ENCODE assay signal across 24 mouse cellular contexts in the genomic region with DNA sequence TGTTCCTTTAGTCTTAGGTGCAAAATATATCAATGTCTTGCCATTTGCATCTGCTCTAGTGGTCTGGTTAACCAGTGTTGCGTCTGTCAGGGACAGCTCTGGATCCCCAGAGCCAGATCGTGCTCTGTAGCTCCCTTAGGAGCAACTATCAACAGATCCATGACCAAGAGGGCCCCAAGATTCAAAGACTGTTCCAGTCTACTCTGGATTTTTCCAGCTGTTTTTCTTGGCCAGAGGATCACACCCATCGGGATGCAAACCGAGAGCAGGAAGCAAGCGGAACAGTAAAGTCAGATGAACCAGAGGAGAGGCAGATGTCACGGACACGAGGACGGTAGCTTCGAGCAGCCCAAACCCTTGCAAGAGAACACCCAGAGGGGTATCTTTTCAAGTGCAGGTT. TPM values are rescaled to one million over a fixed set of nuclear protein-coding genes. Genes with fewer than 3 reads are reported as not detected.
DNase-seq lines count a peak whose midpoint lies in the region; ATAC-seq and TF ChIP-seq lines count a peak whose summit lies in the region.
"Had no signal": no experiment of that assay in that cellular context is flagged by ENCODE, and none has a peak within 500 bp of the region (broad histone marks: within the 10 kb centered on the region; RNA-seq: fewer than 3 reads in every experiment).

No protein-coding gene starts in this region.

- no peaks in the 10 kb centered on the region for H3K9me3 ChIP-seq in heart, embryonic 11.5 days (replicated peaks; ENCODE audit: control insufficient read depth, low read length)
- no peaks in the 10 kb centered on the region for H3K9me3 ChIP-seq in kidney, postnatal 0 days (replicated peaks; ENCODE audit: low read length)
- H3K9me3 ChIP-seq in kidney, embryonic 14.5 days (ENCODE audit: control insufficient read depth, low read length) = no peaks in the 10 kb centered on the region
- H3K9me3 ChIP-seq: embryonic facial prominence, embryonic 13.5 days; hindbrain, embryonic 12.5 days; intestine, embryonic 15.5 days had no signal

- no peak for ATAC-seq in heart, embryonic 11.5 days (replicated peaks; ENCODE audit: insufficient number of reproducible peaks, low FRiP score, low TSS enrichment)
- ATAC-seq in kidney, postnatal 0 days (replicated peaks; ENCODE audit: low FRiP score, low read depth) = no peak
- ATAC-seq in kidney, embryonic 14.5 days (ENCODE audit: low FRiP score, low TSS enrichment) = no peak
- ATAC-seq: activated CD4-positive, CD25-positive, alpha-beta regulatory T cell, adult 4 months; forebrain, embryonic 14.5 days; intestine, embryonic 15.5 days; Patski had no signal

- no peak for TF ChIP-seq CTCF in kidney, postnatal 0 days (IDR thresholded peaks at IDR 0.05; ENCODE audit: low read depth)

- no peak overlapping the region for H3K9ac ChIP-seq in heart, embryonic 11.5 days (ENCODE audit: low read depth, low read length)
- H3K9ac ChIP-seq in kidney, postnatal 0 days (ENCODE audit: low read depth, low read length) = no peak overlapping the region
- H3K9ac ChIP-seq in kidney, embryonic 14.5 days (ENCODE audit: low read depth, low read length) = no peak overlapping the region
- H3K9ac ChIP-seq: embryonic facial prominence, embryonic 13.5 days; hindbrain, embryonic 12.5 days; intestine, embryonic 15.5 days had no signal

- H3K4me3 ChIP-seq in heart, embryonic 11.5 days (ENCODE audit: low read depth, low read length) = no peak overlapping the region
- H3K4me3 ChIP-seq in kidney, postnatal 0 days (replicated peaks; ENCODE audit: low read depth, low read length) = no peak overlapping the region
- H3K4me3 ChIP-seq in kidney, embryonic 14.5 days (ENCODE audit: low read length) = no peak overlapping the region
- H3K4me3 ChIP-seq in brown adipose tissue, adult 24 weeks (ENCODE audit: insufficient read depth, low read depth, low read length) = peak overlapping the region; percentile 33
- H3K4me3 ChIP-seq: embryonic facial prominence, embryonic 13.5 days; hindbrain, embryonic 12.5 days; intestine, embryonic 15.5 days had no signal

- H3K27ac ChIP-seq in heart, embryonic 11.5 days (ENCODE audit: low read depth, low read length) = no peak overlapping the region
- H3K27ac ChIP-seq in kidney, postnatal 0 days = peak overlapping the region; percentile 19; the same call in 1 of the 2 replicates
- no peak overlapping the region for H3K27ac ChIP-seq in kidney, embryonic 14.5 days (ENCODE audit: low read depth, low read length)
- peak overlapping the region; percentile 84 for H3K27ac ChIP-seq in brown adipose tissue, adult 24 weeks (replicated peaks; ENCODE audit: low read depth, low read length)
- H3K27ac ChIP-seq: embryonic facial prominence, embryonic 13.5 days; hindbrain, embryonic 12.5 days; intestine, embryonic 15.5 days had no signal

- WGBS in heart, embryonic 11.5 days (ENCODE audit: insufficient replicate concordance) = 83% methylated on average over 9 of the region's 9 CpGs
- WGBS in kidney, postnatal 0 days = 65% methylated on average over 9 of the region's 9 CpGs
- 86% methylated on average over 9 of the region's 9 CpGs for WGBS in kidney, embryonic 14.5 days

- H3K4me1 ChIP-seq in heart, embryonic 11.5 days (ENCODE audit: control insufficient read depth, insufficient read depth, low read length) = no peaks in the 10 kb centered on the region
- H3K4me1 ChIP-seq in kidney, postnatal 0 days (replicated peaks; ENCODE audit: insufficient read depth, low read length) = 0 out of 2 replicates have a peak, but pooled peaks cover 4% of the 10 kb centered on the region
- H3K4me1 ChIP-seq in kidney, embryonic 14.5 days (ENCODE audit: control insufficient read depth, insufficient read depth, low read length) = peaks cover 7% of the 10 kb centered on the region; the same call in 1 of the 2 replicates
- H3K4me1 ChIP-seq in brown adipose tissue, adult 24 weeks (ENCODE audit: control insufficient read depth, insufficient read depth, insufficient read length, low read length) = no peaks in the 10 kb centered on the region
- H3K4me1 ChIP-seq: intestine, embryonic 15.5 days had no signal

- H3K36me3 ChIP-seq in heart, embryonic 11.5 days (ENCODE audit: control insufficient read depth, insufficient read depth, low read length) = peaks cover 16% of the 10 kb centered on the region
- peaks cover 28% of the 10 kb centered on the region; the same call in 1 of the 2 replicates for H3K36me3 ChIP-seq in kidney, postnatal 0 days (ENCODE audit: insufficient read depth, low read length)
- H3K36me3 ChIP-seq in kidney, embryonic 14.5 days (ENCODE audit: control insufficient read depth, insufficient read depth, low read length) = peaks cover 41% of the 10 kb centered on the region

- H3K27me3 ChIP-seq in heart, embryonic 11.5 days (ENCODE audit: control insufficient read depth, insufficient read depth, low read length) = no peaks in the 10 kb centered on the region
- H3K27me3 ChIP-seq in kidney, postnatal 0 days (ENCODE audit: insufficient read depth, low read length) = no peaks in the 10 kb centered on the region
- H3K27me3 ChIP-seq in kidney, embryonic 14.5 days (ENCODE audit: control insufficient read depth, insufficient read depth, low read length) = no peaks in the 10 kb centered on the region
- H3K27me3 ChIP-seq: embryonic facial prominence, embryonic 13.5 days; hindbrain, embryonic 12.5 days; intestine, embryonic 15.5 days; Patski had no signal

- intact Hi-C loops in heart, postnatal 25 days (cut with DNase I) = no loop called here

- H3K4me2 ChIP-seq in heart, embryonic 11.5 days = no peak overlapping the region
- no peak overlapping the region for H3K4me2 ChIP-seq in kidney, postnatal 0 days (ENCODE audit: low read length)
- H3K4me2 ChIP-seq in kidney, embryonic 14.5 days (replicated peaks; ENCODE audit: low read depth, low read length) = no peak overlapping the region
- H3K4me2 ChIP-seq: embryonic facial prominence, embryonic 13.5 days; hindbrain, embryonic 12.5 days; intestine, embryonic 15.5 days had no signal

- DNase-seq in heart, adult 11 months = peak; percentile 97
- DNase-seq in heart, adult 9 months (ENCODE audit: low spot score in 2 of 2) = peak; percentile 49 to 68
- DNase-seq in heart, postnatal 25 days (ENCODE audit: low spot score) = no peak
- no peak for DNase-seq in kidney, postnatal 0 days (ENCODE audit: low spot score)
- DNase-seq: adrenal gland, postnatal 14 days; cerebellum, adult 18-20 months; cerebellum, adult 9-11 months; cerebellum, postnatal 36 days; heart, postnatal 4 days; kidney, adult 18-20 months had no signal

RNA-seq across cellular contexts. Expression of gene Higd1b, which starts 0.5 kb away (rescaled TPM):
- polyA plus RNA-seq in heart, embryonic 11.5 days (2014; fragmentation: Nextera tagmentation; extraction: Ambion mirVana) = not detected in 2 replicates
- total RNA-seq in heart, postnatal 25 days (2021) = 10 to 100 TPM; 11.6 to 17.6 TPM
- 2.9 and 3.0 TPM in 2 replicates for polyA plus RNA-seq in kidney, postnatal 0 days (2015; fragmentation: Nextera tagmentation; extraction: Ambion mirVana)
- 0.44 TPM in 1 of 2 replicates, not detected in the other for polyA plus RNA-seq in kidney, embryonic 14.5 days (2014; fragmentation: Nextera tagmentation; extraction: Ambion mirVana)
- polyA plus RNA-seq in brown adipose tissue, adult 24 weeks (2012; ENCODE audit: insufficient read depth, insufficient read length, missing spikeins) = 8.1 and 20.1 TPM in 2 replicates
- total RNA-seq: CH12.LX had no signal
- polyA plus RNA-seq: activated CD4-positive, CD25-positive, alpha-beta regulatory T cell, adult 4 months; embryonic facial prominence, embryonic 13.5 days; hindbrain, embryonic 12.5 days; Patski had no signal

RNA-seq across cellular contexts. Expression of gene Gjc1, which starts 16.6 kb away (rescaled TPM):
- 56.6 and 59.7 TPM in 2 replicates for polyA plus RNA-seq in heart, embryonic 11.5 days (2014; fragmentation: Nextera tagmentation; extraction: Ambion mirVana)
- 10 to 100 TPM; 27.4 to 29.2 TPM for total RNA-seq in heart, postnatal 25 days (2021)
- 44.2 and 47.1 TPM in 2 replicates for polyA plus RNA-seq in kidney, postnatal 0 days (2015; fragmentation: Nextera tagmentation; extraction: Ambion mirVana)
- 63.0 and 69.6 TPM in 2 replicates for polyA plus RNA-seq in kidney, embryonic 14.5 days (2014; fragmentation: Nextera tagmentation; extraction: Ambion mirVana)
- polyA plus RNA-seq in brown adipose tissue, adult 24 weeks (2012; ENCODE audit: insufficient read depth, insufficient read length, missing spikeins) = 4.6 and 5.0 TPM in 2 replicates
- total RNA-seq: CH12.LX had no signal

RNA-seq across cellular contexts. Expression of gene Eftud2, which starts 44.6 kb away (rescaled TPM):
- 136 and 149 TPM in 2 replicates for polyA plus RNA-seq in heart, embryonic 11.5 days (2014; fragmentation: Nextera tagmentation; extraction: Ambion mirVana)
- total RNA-seq in heart, postnatal 25 days (2021) = 10 to 100 TPM; 34.6 to 36.1 TPM
- polyA plus RNA-seq in kidney, postnatal 0 days (2015; fragmentation: Nextera tagmentation; extraction: Ambion mirVana) = 127 and 140 TPM in 2 replicates
- polyA plus RNA-seq in kidney, embryonic 14.5 days (2014; fragmentation: Nextera tagmentation; extraction: Ambion mirVana) = 159 and 250 TPM in 2 replicates
- 30.9 and 32.6 TPM in 2 replicates for polyA plus RNA-seq in brown adipose tissue, adult 24 weeks (2012; ENCODE audit: insufficient read depth, insufficient read length, missing spikeins)

RNA-seq across cellular contexts. Expression of gene Ccdc103, which starts 44.9 kb away (rescaled TPM):
- polyA plus RNA-seq in heart, embryonic 11.5 days (2014; fragmentation: Nextera tagmentation; extraction: Ambion mirVana) = 0.42 and 0.56 TPM in 2 replicates
- total RNA-seq in heart, postnatal 25 days (2021) = not detected
- polyA plus RNA-seq in kidney, postnatal 0 days (2015; fragmentation: Nextera tagmentation; extraction: Ambion mirVana) = 1.8 and 2.1 TPM in 2 replicates
- 1.1 and 1.8 TPM in 2 replicates for polyA plus RNA-seq in kidney, embryonic 14.5 days (2014; fragmentation: Nextera tagmentation; extraction: Ambion mirVana)
- polyA plus RNA-seq in brown adipose tissue, adult 24 weeks (2012; ENCODE audit: insufficient read depth, insufficient read length, missing spikeins) = not detected in 2 replicates
- total RNA-seq: gastrocnemius, adult 8-10 months; gastrocnemius, postnatal 4 days had no signal

RNA-seq across cellular contexts. Expression of gene Fam187a, which starts 48.8 kb away (rescaled TPM):
- polyA plus RNA-seq in heart, embryonic 11.5 days (2014; fragmentation: Nextera tagmentation; extraction: Ambion mirVana) = not detected in 2 replicates
- total RNA-seq in heart, postnatal 25 days (2021) = not detected
- polyA plus RNA-seq in kidney, postnatal 0 days (2015; fragmentation: Nextera tagmentation; extraction: Ambion mirVana) = 0.11 TPM in 1 of 2 replicates, not detected in the other
- polyA plus RNA-seq in kidney, embryonic 14.5 days (2014; fragmentation: Nextera tagmentation; extraction: Ambion mirVana) = not detected in 2 replicates
- not detected in 2 replicates for polyA plus RNA-seq in brown adipose tissue, adult 24 weeks (2012; ENCODE audit: insufficient read depth, insufficient read length, missing spikeins)
- total RNA-seq: adrenal gland, adult 18-20 months; adrenal gland, postnatal 14 days; CH12.LX; gastrocnemius, adult 8-10 months; gastrocnemius, postnatal 4 days; heart, postnatal 4 days had no signal
- polyA plus RNA-seq: activated CD4-positive, CD25-positive, alpha-beta regulatory T cell, adult 4 months; embryonic facial prominence, embryonic 13.5 days; forebrain, embryonic 14.5 days; heart, embryonic 14.5 days; hindbrain, embryonic 12.5 days; intestine, embryonic 15.5 days had no signal

Comparison
In these comparisons a context has a peak if more than half of its experiments do, and no peak if none do; other contexts are left out.
1. DNase-seq: peak in heart, adult 11 months (single experiment) and heart, adult 9 months (2 of 2); none in heart, postnatal 25 days (single experiment) and kidney, postnatal 0 days (single experiment).
2. H3K27ac ChIP-seq: peak in kidney, postnatal 0 days (single experiment) and brown adipose tissue, adult 24 weeks (single experiment); none in heart, embryonic 11.5 days (single experiment) and kidney, embryonic 14.5 days (single experiment).